Mouse (Mus musculus): Measurements from ENCODE around the gene Vapa. TPM values are rescaled to one million over a fixed set of nuclear protein-coding genes. Genes with fewer than 3 reads are reported as not detected.
A peak's percentile ranks its signal among the peaks of the same experiment; 100 is the strongest.
"Not testable (repeated sequence)": the region's sequence is repeated elsewhere in the genome, so short reads cannot be mapped to it uniquely, and the experiment has no call there.

The Vapa gene
- polyA plus RNA-seq, 1 experiment from 2014 or later = 298 TPM

GRCm38 (mm10) chr17:65550357-65550756 is 63.0 kb downstream of the Vapa start:
- H3K36me3 ChIP-seq (ENCODE audit: control insufficient read depth, insufficient read depth, low read length) = no peaks in the 10 kb centered on the region
- no peak overlapping the region for H3K4me2 ChIP-seq (ENCODE audit: low read depth, low read length)
- H3K9me3 ChIP-seq (ENCODE audit: control insufficient read depth, low read length) = no peaks in the 10 kb centered on the region
- H3K4me3 ChIP-seq (ENCODE audit: low read depth, low read length) = no peak overlapping the region
- H3K4me1 ChIP-seq (ENCODE audit: control insufficient read depth, insufficient read depth, low read length) = no peaks in the 10 kb centered on the region
- no peak overlapping the region for H3K9ac ChIP-seq (replicated peaks; ENCODE audit: low read depth, low read length)
- no peaks in the 10 kb centered on the region for H3K27me3 ChIP-seq (ENCODE audit: control insufficient read depth, insufficient read depth, low read length)
- no peak overlapping the region for H3K27ac ChIP-seq (ENCODE audit: low read depth, low read length)
- no peak for ATAC-seq (ENCODE audit: low read depth)
- WGBS = 91% methylated on average over 4 of the region's 4 CpGs

- Histone ChIP-seq H3K36me3 (ENCODE audit: control insufficient read depth, insufficient read depth, low read length) (no peaks in the 10 kb centered on the region), H3K4me1 (ENCODE audit: control insufficient read depth, insufficient read depth, low read length) (no peaks in the 10 kb centered on the region), H3K9ac (replicated peaks; ENCODE audit: low read depth, low read length) (no peak overlapping the region), H3K9me3 (ENCODE audit: control insufficient read depth, low read length) (no peaks in the 10 kb centered on the region), H3K4me2 (ENCODE audit: low read depth, low read length) (no peak overlapping the region), H3K4me3 (ENCODE audit: low read depth, low read length) (no peak overlapping the region), H3K27me3 (ENCODE audit: control insufficient read depth, insufficient read depth, low read length) (no peaks in the 10 kb centered on the region), H3K27ac (ENCODE audit: low read depth, low read length) (no peak overlapping the region)
- WGBS = 78% methylated on average over 18 of the region's 18 CpGs
- ATAC-seq (ENCODE audit: low read depth) = no peak
Measured at GRCm38 (mm10) chr17:65548698-65549365, 64.5 kb downstream of the Vapa start.

- not testable (repeated sequence) for H3K36me3 ChIP-seq (ENCODE audit: control insufficient read depth, insufficient read depth, low read length); ATAC-seq (ENCODE audit: low read depth); H3K4me3 ChIP-seq (ENCODE audit: low read depth, low read length); H3K4me2 ChIP-seq (ENCODE audit: low read depth, low read length); H3K9me3 ChIP-seq (ENCODE audit: control insufficient read depth, low read length); H3K4me1 ChIP-seq (ENCODE audit: control insufficient read depth, insufficient read depth, low read length); H3K27ac ChIP-seq (ENCODE audit: low read depth, low read length); H3K9ac ChIP-seq (replicated peaks; ENCODE audit: low read depth, low read length); H3K27me3 ChIP-seq (ENCODE audit: control insufficient read depth, insufficient read depth, low read length)
- 96% methylated on average over 4 of the region's 4 CpGs for whole genome bisulfite sequencing
Measured at GRCm38 (mm10) chr17:65546221-65546620, 67.1 kb downstream of the Vapa start.

DNA sequence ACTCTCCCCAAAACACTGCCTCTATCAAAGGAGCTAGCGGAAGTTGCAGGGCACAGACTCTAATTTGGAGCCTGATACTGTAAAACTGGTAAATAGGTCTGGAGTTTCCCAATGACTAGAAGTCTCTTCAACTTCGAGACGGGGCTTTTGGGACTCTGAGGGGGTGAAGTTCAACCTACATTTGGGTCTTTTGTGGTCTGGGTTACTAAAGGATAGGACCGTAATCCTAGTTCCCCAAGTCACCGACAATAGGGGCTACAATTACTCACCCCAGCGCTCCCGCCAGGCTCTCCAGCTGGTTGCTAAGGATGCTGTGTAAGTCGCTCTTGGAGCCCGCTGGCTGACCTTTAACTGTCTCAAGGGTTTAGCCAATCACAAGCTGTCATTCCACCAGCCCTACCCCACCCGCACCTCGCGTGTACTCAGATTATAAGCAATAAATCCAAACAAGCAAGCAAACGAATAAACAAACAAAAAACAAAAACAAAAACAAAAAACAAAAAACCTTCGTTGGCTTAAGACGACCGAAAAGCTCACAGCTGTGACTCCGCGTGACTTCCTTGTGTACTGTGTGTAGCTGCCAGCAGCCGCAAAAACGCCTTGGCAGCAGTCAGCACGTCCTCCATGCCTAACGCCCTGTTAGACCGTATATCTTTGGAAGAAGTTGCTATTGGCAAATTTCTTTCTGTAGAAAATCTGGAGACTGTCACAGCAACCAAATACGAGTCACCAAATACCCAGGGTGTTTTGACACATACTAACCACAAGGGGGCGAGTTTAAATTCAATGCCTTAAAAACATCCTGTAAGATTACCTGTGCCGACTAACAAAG is 72.7 kb downstream of the Vapa start, which contains the start of gene Tmem232:
Tmem232 (minus strand) TSS at position 342 of the 832 bp plus-strand sequence.
- ATAC-seq (ENCODE audit: low read depth) = peak; percentile 90
- H3K27me3 ChIP-seq (ENCODE audit: control insufficient read depth, insufficient read depth, low read length) = no peaks in the 10 kb centered on the region
- no peak within 1 kb of the TSS for H3K27ac ChIP-seq (ENCODE audit: low read depth, low read length)
- peak within 1 kb of the TSS; percentile 32 for H3K4me3 ChIP-seq (ENCODE audit: low read depth, low read length)
- H3K9me3 ChIP-seq (ENCODE audit: control insufficient read depth, low read length) = no peaks in the 10 kb centered on the region
- no peaks in the 10 kb centered on the region for H3K36me3 ChIP-seq (ENCODE audit: control insufficient read depth, insufficient read depth, low read length)
- H3K9ac ChIP-seq (replicated peaks; ENCODE audit: low read depth, low read length) = no peak within 1 kb of the TSS
- peak within 1 kb of the TSS; percentile 52 for H3K4me2 ChIP-seq (ENCODE audit: low read depth, low read length)
- 16% methylated on average over 26 of the region's 26 CpGs for WGBS
- H3K4me1 ChIP-seq (ENCODE audit: control insufficient read depth, insufficient read depth, low read length) = no peaks in the 10 kb centered on the region

GRCm38 (mm10) chr17:65536156-65536555 is 77.2 kb downstream of the Vapa start:
- Histone ChIP-seq H3K36me3 (ENCODE audit: control insufficient read depth, insufficient read depth, low read length) (no peaks in the 10 kb centered on the region), H3K4me3 (ENCODE audit: low read depth, low read length) (no peak overlapping the region), H3K4me2 (ENCODE audit: low read depth, low read length) (no peak overlapping the region), H3K27ac (ENCODE audit: low read depth, low read length) (no peak overlapping the region), H3K9me3 (ENCODE audit: control insufficient read depth, low read length) (no peaks in the 10 kb centered on the region), H3K27me3 (ENCODE audit: control insufficient read depth, insufficient read depth, low read length) (no peaks in the 10 kb centered on the region), H3K9ac (replicated peaks; ENCODE audit: low read depth, low read length) (no peak overlapping the region), H3K4me1 (ENCODE audit: control insufficient read depth, insufficient read depth, low read length) (no peaks in the 10 kb centered on the region)
- peak; percentile 55; the same call in 1 of the 2 replicates for ATAC-seq (ENCODE audit: low read depth)
- 19% methylated on average over 3 of the region's 3 CpGs for WGBS

GRCm38 (mm10) chr17:65532381-65532780 is 81.0 kb downstream of the Vapa start:
- not testable (repeated sequence) for H3K36me3 ChIP-seq (ENCODE audit: control insufficient read depth, insufficient read depth, low read length); H3K4me1 ChIP-seq (ENCODE audit: control insufficient read depth, insufficient read depth, low read length); ATAC-seq (ENCODE audit: low read depth); H3K9ac ChIP-seq (replicated peaks; ENCODE audit: low read depth, low read length); H3K9me3 ChIP-seq (ENCODE audit: control insufficient read depth, low read length); H3K4me2 ChIP-seq (ENCODE audit: low read depth, low read length); H3K4me3 ChIP-seq (ENCODE audit: low read depth, low read length); H3K27me3 ChIP-seq (ENCODE audit: control insufficient read depth, insufficient read depth, low read length); H3K27ac ChIP-seq (ENCODE audit: low read depth, low read length)

Other genes starting within 250 kb of the Vapa start
- 1.1 and 1.9 TPM in 2 replicates for gene Tmem232, start 72.8 kb downstream of the Vapa start, polyA plus RNA-seq (2014; fragmentation: Nextera tagmentation; extraction: Ambion mirVana)
- 0.11 and 0.14 TPM in 2 replicates for gene Txndc2, start 28.6 kb upstream of the Vapa start, polyA plus RNA-seq (2014; fragmentation: Nextera tagmentation; extraction: Ambion mirVana)
- gene Rab31, start 159.2 kb upstream of the Vapa start, polyA plus RNA-seq (2014; fragmentation: Nextera tagmentation; extraction: Ambion mirVana) = 70.8 and 81.4 TPM in 2 replicates
- gene Ppp4r1, start 169.0 kb upstream of the Vapa start, polyA plus RNA-seq (2014; fragmentation: Nextera tagmentation; extraction: Ambion mirVana) = 44.4 and 52.2 TPM in 2 replicates

Data from neural tube, embryonic 14.5 days (tissue).